Mouse (Mus musculus) testis, adult 2 months (tissue): ENCODE data around the gene Slc22a23.

Experiments used
- CTCF ChIP-seq: fragments of 200-500 bp; IDR thresholded peaks from 2 replicates; pipeline ENCODE4 v1.5.1; 2012; ENCODE audit warnings: low read depth, mild to moderate bottlenecking, inconsistent platforms, low read length, moderate library complexity; ENCODE audit not compliant: control insufficient read depth, insufficient read depth, insufficient replicate concordance
- POLR2A ChIP-seq: fragments of 200-500 bp; IDR thresholded peaks from 2 replicates; pipeline ENCODE4 v1.6.1; 2012; ENCODE audit warnings: low read depth, mild to moderate bottlenecking, inconsistent platforms, low read length, moderate library complexity; ENCODE audit not compliant: control insufficient read depth

GRCm38 (mm10) chr13:34154217-34154930 lies 190.6 kb downstream of the Slc22a23 start:
- TF ChIP-seq CTCF (peak; percentile 38; the same call in 1 of the 2 replicates), POLR2A (no peak)
